27 mouse cellular contexts compared by ENCODE assay signal in genomic region chr1:91605632-91606031, GRCm38 (mm10).
A peak's percentile ranks its signal among the peaks of the same experiment; 100 is the strongest.
DNase-seq lines count a peak whose midpoint lies in the region; ATAC-seq and TF ChIP-seq lines count a peak whose summit lies in the region.
"Had no signal": no experiment of that assay in that cellular context is flagged by ENCODE, and none has a peak within 500 bp of the region (broad histone marks: within the 10 kb centered on the region; RNA-seq: fewer than 3 reads in every experiment).

No protein-coding gene starts in this region.

- H3K4me3 ChIP-seq in forebrain, embryonic 14.5 days (ENCODE audit: low read depth, low read length): no peak overlapping the region
- H3K4me3 ChIP-seq in forebrain, embryonic 12.5 days (replicated peaks): no peak overlapping the region
- no peak overlapping the region for H3K4me3 ChIP-seq in embryonic facial prominence, embryonic 11.5 days (ENCODE audit: low read depth, low read length)
- no peak overlapping the region for H3K4me3 ChIP-seq in limb, embryonic 14.5 days (replicated peaks; ENCODE audit: low read length)
- H3K4me3 ChIP-seq: hindbrain, embryonic 12.5 days; midbrain, embryonic 10.5 days had no signal

- ATAC-seq in forebrain, embryonic 14.5 days: no peak
- ATAC-seq in forebrain, embryonic 12.5 days (ENCODE audit: low FRiP score): no peak
- ATAC-seq in embryonic facial prominence, embryonic 11.5 days (replicated peaks; ENCODE audit: insufficient number of reproducible peaks, low FRiP score, low TSS enrichment, low read depth): no peak
- no peak for ATAC-seq in limb, embryonic 14.5 days (ENCODE audit: low FRiP score, low read depth)
- ATAC-seq in inflammation-experienced regulatory T-cells, adult 6 months: no peak
- ATAC-seq: hindbrain, postnatal 0 days; intestine, embryonic 16.5 days had no signal

- H3K9ac ChIP-seq in forebrain, embryonic 14.5 days (ENCODE audit: low read length): no peak overlapping the region
- no peak overlapping the region for H3K9ac ChIP-seq in forebrain, embryonic 12.5 days
- H3K9ac ChIP-seq in embryonic facial prominence, embryonic 11.5 days (replicated peaks; ENCODE audit: low read length): no peak overlapping the region
- no peak overlapping the region for H3K9ac ChIP-seq in limb, embryonic 14.5 days (ENCODE audit: low read depth, low read length, severe bottlenecking)
- H3K9ac ChIP-seq: hindbrain, embryonic 12.5 days; liver, embryonic 14.5 days; lung, embryonic 14.5 days had no signal

- no peak for TF ChIP-seq POLR2A in limb, embryonic 14.5 days (IDR thresholded peaks at IDR 0.05; ENCODE audit: borderline replicate concordance, extremely low read depth, insufficient read depth, insufficient read length)

- DNase-seq in forebrain, embryonic 14.5 days (ENCODE audit: low spot score): peak; percentile 7
- DNase-seq in embryonic facial prominence, embryonic 11.5 days (ENCODE audit: low spot score): peak; percentile 47
- peak; percentile 43 for DNase-seq in forelimb bud, embryonic 11.5 days (ENCODE audit: low read depth, low spot score)
- DNase-seq in limb, embryonic 14.5 days (ENCODE audit: low spot score): peak; percentile 71
- DNase-seq in right cerebral cortex, postnatal 10 days (ENCODE audit: low spot score in 2 of 2): no peak
- DNase-seq: adrenal gland, adult 8-10 months; cerebellum, adult 2 months; embryo, embryonic 11 days; gastrocnemius, postnatal 25 days; heart, adult 11 months; heart, postnatal 36 days; kidney, adult 8-10 months; kidney, postnatal 10 days; layer of hippocampus, postnatal 36 days; left cerebral cortex, postnatal 4 days; right cerebral cortex, postnatal 25 days; thymus, postnatal 25 days had no signal

- H3K36me3 ChIP-seq in forebrain, embryonic 14.5 days (ENCODE audit: control insufficient read depth, insufficient read depth, low read length): no peaks in the 10 kb centered on the region
- no peaks in the 10 kb centered on the region for H3K36me3 ChIP-seq in forebrain, embryonic 12.5 days (replicated peaks)
- H3K36me3 ChIP-seq in embryonic facial prominence, embryonic 11.5 days (replicated peaks; ENCODE audit: control insufficient read depth, insufficient read depth, low read depth, low read length): no peaks in the 10 kb centered on the region
- no peaks in the 10 kb centered on the region for H3K36me3 ChIP-seq in limb, embryonic 14.5 days (ENCODE audit: control insufficient read depth, insufficient read depth, low read length)
- H3K36me3 ChIP-seq: G1E; hindbrain, embryonic 12.5 days; midbrain, embryonic 10.5 days had no signal

- no peak overlapping the region for H3K27ac ChIP-seq in forebrain, embryonic 14.5 days (ENCODE audit: low read depth, low read length)
- H3K27ac ChIP-seq in forebrain, embryonic 12.5 days: no peak overlapping the region
- H3K27ac ChIP-seq in embryonic facial prominence, embryonic 11.5 days (replicated peaks; ENCODE audit: low read depth, low read length): peak overlapping the region; percentile 16; the same call in 1 of the 2 replicates
- peak overlapping the region; percentile 9; the same call in 1 of the 2 replicates for H3K27ac ChIP-seq in limb, embryonic 14.5 days (replicated peaks; ENCODE audit: low read depth, low read length)
- H3K27ac ChIP-seq: hindbrain, embryonic 12.5 days; hindbrain, postnatal 0 days; liver, embryonic 14.5 days; midbrain, embryonic 10.5 days had no signal

- H3K4me1 ChIP-seq in forebrain, embryonic 14.5 days (ENCODE audit: control insufficient read depth, insufficient read depth, low read length): peaks cover 5% of the 10 kb centered on the region
- H3K4me1 ChIP-seq in forebrain, embryonic 12.5 days: peaks cover 20% of the 10 kb centered on the region
- H3K4me1 ChIP-seq in embryonic facial prominence, embryonic 11.5 days (ENCODE audit: control insufficient read depth, insufficient read depth, low read length): peaks cover under 1% of the 10 kb centered on the region; the same call in 1 of the 2 replicates
- H3K4me1 ChIP-seq in limb, embryonic 14.5 days (ENCODE audit: control insufficient read depth, insufficient read depth, low read length): peaks cover 51% of the 10 kb centered on the region

- 65% methylated on average over 14 of the region's 14 CpGs for WGBS in forebrain, embryonic 14.5 days
- 69% methylated on average over 14 of the region's 14 CpGs for whole genome bisulfite sequencing in forebrain, embryonic 12.5 days
- 56% methylated on average over 14 of the region's 14 CpGs for WGBS in embryonic facial prominence, embryonic 11.5 days
- WGBS in limb, embryonic 14.5 days: 16% methylated on average over 14 of the region's 14 CpGs

- no peak overlapping the region for H3K4me2 ChIP-seq in forebrain, embryonic 14.5 days (ENCODE audit: low read length)
- no peak overlapping the region for H3K4me2 ChIP-seq in forebrain, embryonic 12.5 days
- H3K4me2 ChIP-seq in embryonic facial prominence, embryonic 11.5 days (ENCODE audit: low read depth, low read length): no peak overlapping the region
- no peak overlapping the region for H3K4me2 ChIP-seq in limb, embryonic 14.5 days (replicated peaks; ENCODE audit: low read depth, low read length, severe bottlenecking)
- H3K4me2 ChIP-seq: heart, embryonic 11.5 days; hindbrain, embryonic 12.5 days; lung, embryonic 14.5 days had no signal

- H3K27me3 ChIP-seq in forebrain, embryonic 14.5 days (replicated peaks; ENCODE audit: control insufficient read depth, insufficient read depth, low read length): no peaks in the 10 kb centered on the region
- H3K27me3 ChIP-seq in forebrain, embryonic 12.5 days: no peaks in the 10 kb centered on the region
- no peaks in the 10 kb centered on the region for H3K27me3 ChIP-seq in embryonic facial prominence, embryonic 11.5 days (ENCODE audit: control insufficient read depth, insufficient read depth, low read length)
- H3K27me3 ChIP-seq in limb, embryonic 14.5 days (ENCODE audit: control insufficient read depth, insufficient read depth, low read length): no peaks in the 10 kb centered on the region
- H3K27me3 ChIP-seq: hindbrain, embryonic 12.5 days had no signal

- no peaks in the 10 kb centered on the region for H3K9me3 ChIP-seq in forebrain, embryonic 14.5 days (replicated peaks; ENCODE audit: control insufficient read depth, low read length)
- no peaks in the 10 kb centered on the region for H3K9me3 ChIP-seq in forebrain, embryonic 12.5 days
- no peaks in the 10 kb centered on the region for H3K9me3 ChIP-seq in embryonic facial prominence, embryonic 11.5 days (replicated peaks; ENCODE audit: control insufficient read depth, low read length)
- no peaks in the 10 kb centered on the region for H3K9me3 ChIP-seq in limb, embryonic 14.5 days (ENCODE audit: control insufficient read depth, low read length)
- H3K9me3 ChIP-seq: G1E; hindbrain, embryonic 12.5 days; midbrain, embryonic 10.5 days had no signal

Comparison
In these comparisons a context has a peak if more than half of its experiments do, and no peak if none do; other contexts are left out.
1. DNase-seq: peak in forebrain, embryonic 14.5 days (single experiment), embryonic facial prominence, embryonic 11.5 days (single experiment), forelimb bud, embryonic 11.5 days (single experiment) and limb, embryonic 14.5 days (single experiment); none in right cerebral cortex, postnatal 10 days (0 of 2).
2. H3K27ac ChIP-seq: peak in embryonic facial prominence, embryonic 11.5 days (single experiment) and limb, embryonic 14.5 days (single experiment); none in forebrain, embryonic 14.5 days (single experiment) and forebrain, embryonic 12.5 days (single experiment).